Mouse (Mus musculus) right cerebral cortex, postnatal 25 days (tissue): ENCODE results near the gene Ppp1r12b.

Experiments used
- DNase-seq: peaks from one replicate; pipeline ENCODE4 v3.0.0; 2022

The Ppp1r12b gene

DNA sequence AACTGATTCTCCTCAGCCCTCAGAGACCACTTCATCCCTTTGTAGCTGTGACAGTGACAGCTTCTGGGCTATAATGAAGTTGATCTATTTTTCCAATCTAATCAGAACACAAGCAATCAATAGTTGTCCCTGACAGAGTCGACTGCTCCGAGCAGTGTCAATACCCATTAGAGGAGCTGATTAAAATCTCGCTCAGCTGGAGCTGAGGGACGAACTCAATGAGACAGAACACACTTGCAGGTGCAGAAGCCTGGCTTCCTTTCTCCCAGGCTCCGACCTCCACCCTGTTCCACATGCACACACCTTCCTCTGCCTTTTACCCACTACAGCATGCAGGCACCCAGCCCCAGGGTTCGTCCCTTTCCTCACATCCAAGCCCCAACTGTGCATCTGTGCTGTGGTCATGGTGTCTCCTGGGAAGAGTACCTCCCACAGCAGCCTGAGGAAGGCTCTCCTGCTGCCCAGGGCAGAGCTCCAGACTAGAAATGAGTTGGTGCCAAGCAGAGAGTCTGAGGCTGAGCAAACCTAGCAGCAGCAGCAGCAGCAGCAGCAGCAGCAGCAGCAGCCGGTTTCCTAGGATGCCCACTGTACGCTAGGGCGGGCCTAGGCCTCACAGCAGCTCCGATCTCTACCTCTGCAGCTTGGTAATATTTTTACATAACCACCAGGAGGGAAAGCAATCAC lies 199.4 kb downstream of the Ppp1r12b start:
- no peak for DNase-seq

DNA sequence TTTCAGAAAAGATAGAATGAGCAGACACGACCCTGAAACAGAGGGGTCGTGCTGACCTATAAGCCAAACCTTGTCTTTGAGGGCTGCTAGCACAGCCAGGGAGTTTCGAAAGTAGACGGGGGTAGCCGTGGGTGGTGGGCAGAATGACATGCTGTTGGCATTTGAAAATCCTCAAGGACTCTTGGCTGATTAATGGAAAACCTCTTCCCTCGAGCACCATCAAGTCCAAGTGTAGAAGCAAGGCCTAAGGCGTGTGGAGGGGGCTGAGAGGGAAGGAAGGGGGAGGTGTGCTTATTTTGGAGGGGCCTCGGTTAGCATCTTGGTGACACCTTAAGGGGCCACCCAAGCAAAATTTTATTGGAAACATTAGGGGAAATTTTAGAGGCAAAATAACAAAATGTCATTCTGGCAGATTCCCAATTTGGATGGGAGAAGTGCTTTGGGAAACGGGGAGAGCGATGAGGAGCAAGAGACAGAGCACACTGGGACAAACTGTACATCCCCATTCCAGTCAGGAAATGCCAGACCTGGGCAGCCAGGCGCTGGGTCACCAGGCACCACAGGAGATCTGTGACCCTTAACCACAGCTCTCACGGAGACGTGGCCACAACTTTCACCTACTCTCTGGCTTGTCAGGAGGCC lies 200.1 kb downstream of the Ppp1r12b start:
- no peak for DNase-seq

DNA sequence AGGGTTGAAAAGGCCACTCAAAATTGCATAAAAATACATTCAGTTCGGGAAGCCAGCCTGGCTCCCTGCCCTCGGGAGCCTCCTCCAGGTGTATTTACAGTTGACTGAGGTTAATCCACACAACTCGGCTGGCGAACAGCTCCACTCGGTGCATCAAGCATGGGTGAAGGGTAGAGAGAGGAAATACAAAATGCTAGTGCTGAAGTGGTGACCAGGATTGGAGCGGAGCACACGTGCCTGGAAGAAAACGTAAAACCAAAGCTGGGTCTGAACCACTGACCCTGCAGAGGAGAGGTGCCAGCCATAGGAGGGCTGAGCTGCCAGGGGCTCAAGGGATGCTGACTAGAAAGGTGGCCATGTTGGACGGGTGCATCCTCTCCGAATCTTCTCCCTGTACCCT lies 200.9 kb downstream of the Ppp1r12b start:
- no peak for DNase-seq

DNA sequence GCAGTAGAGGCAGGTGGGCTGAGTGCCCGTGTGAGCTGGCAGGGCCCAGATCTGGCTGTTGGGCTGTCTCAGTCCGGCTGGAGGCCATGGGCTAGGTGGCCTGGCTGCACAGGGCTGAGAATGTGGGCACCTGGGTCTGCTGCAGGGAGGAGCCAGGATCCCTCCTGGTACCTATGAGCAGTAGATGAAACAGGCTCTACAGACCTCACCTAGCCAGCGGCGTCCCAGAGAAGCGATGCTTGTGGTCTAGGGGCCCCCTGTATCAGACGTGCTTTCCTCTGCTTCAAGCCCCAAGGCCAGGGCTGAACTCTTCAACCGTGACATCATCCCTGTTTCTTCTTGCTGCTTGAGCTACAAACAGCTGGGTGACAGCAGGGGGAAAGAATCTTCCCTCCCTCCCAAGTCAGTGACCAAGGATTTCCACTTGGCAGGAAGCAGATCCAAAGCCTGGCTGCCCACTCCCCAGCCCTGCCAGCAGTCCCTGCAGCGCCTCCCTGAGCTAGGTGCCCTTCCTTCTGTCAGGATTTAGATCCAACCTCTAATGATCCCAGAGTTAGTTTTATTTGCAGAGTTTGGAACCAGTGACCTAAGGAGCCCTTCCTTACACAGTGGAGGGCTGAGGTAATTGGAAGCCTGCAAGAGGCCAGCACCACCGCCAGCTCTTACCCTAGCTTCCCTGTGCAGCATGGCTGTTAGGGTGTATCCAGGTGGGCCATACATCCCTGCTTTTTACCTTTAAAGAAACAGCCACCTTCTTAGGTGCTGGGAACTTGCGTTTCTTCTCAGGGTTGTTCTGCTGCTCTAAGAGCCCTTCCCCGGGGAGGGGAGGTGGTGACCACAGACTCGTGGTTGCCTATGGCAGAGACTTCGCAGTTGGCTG lies 201.8 kb downstream of the Ppp1r12b start:
- no peak for DNase-seq

DNA sequence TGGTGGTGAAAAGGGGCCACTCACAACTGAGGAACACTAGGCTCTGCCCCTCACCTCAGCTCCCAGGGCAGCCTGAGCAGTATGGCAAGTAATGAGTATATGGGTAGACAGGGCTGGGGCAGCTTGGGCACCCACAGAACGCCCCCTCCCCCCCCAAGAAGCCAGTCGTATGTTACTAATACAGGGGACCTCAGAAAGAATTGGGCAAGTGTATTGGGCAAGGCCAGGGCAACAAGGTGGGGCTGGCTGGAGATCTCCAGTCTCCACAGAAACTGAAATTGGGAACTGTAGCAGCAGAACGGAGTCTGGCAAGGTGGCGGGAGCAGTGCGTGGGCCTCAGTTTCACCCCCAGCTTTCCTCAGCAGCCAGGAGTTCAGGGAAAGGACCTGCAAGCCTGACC lies 203.3 kb downstream of the Ppp1r12b start:
- DNase-seq: no peak

DNA sequence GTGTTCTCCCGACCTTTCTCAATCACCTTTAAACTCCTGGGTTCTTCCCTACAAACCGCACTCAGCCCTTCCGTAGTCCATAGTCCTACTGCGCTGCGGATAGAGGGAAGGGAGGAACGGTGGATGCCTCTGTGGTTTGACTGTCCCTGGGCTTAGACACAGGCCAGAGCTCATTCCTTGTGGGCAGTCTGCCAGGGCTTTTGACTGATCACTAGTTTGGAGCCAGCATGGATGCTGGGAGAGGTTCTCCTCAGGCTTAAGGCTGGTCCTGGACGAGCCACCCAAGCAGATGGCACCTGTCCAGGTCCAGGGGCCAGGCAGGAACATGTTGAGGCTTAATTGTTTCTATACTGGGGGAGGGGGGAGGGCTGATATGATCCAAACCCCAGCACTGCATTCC lies 205.9 kb downstream of the Ppp1r12b start:
- DNase-seq: no peak

DNA sequence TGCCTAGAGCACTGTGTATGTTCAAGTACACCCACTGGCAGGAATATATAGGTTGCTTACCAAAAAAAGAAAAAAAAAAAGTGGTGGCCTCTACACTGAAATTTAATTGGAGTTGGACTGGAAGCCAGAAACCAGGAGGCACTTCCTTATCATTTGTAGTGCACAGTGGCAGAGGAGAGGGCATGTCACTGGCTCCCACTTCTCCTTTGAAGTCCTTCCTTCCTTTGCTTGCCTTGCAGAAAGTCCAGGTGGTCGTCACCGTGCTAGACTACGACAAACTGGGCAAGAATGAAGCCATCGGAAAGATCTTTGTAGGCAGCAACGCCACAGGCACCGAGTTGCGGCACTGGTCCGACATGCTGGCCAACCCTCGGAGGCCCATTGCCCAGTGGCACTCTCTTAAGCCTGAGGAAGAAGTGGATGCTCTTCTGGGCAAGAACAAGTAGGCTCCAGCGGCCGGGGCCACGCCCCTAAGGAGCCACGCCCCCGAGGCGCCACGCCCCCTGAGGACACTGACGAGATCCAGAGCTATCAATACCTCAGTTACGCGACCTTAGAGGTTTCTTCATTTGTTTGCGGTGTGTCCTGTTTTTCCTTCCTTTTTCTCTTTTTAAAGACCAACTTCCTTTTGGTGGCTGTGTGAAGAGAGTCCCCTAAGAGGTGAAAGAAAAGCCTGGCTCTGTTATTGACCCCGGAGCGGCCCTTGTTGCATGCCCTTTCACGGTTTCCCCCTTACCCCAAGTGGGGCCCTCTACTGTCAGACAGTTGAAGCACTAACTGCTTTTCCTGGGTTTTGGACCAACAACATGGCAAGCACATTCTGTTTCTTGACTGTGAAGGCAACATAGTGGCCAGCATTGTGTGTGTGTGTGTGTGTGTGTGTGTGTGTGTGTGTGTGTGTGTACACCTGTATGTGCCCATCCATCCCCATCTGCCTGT lies 208.2 kb downstream of the Ppp1r12b start:
- no peak for DNase-seq

DNA sequence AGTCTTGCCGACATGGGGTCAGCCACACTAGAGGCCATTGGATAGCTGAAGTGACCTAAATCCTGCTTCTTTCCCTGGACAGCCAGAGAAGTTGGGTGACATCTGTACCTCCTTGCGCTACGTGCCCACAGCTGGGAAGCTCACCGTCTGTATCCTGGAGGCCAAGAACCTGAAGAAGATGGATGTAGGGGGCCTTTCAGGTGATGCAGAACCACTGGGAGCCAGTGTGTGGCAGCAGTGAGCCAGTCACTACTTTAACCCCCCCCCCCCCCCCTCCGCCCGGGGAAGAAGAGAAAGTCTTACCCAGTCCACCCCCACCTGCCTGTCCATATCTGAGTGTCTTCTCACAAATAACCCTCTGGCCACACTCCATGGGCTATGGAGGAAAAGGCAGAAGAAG lies 210.1 kb downstream of the Ppp1r12b start:
- DNase-seq: no peak

DNA sequence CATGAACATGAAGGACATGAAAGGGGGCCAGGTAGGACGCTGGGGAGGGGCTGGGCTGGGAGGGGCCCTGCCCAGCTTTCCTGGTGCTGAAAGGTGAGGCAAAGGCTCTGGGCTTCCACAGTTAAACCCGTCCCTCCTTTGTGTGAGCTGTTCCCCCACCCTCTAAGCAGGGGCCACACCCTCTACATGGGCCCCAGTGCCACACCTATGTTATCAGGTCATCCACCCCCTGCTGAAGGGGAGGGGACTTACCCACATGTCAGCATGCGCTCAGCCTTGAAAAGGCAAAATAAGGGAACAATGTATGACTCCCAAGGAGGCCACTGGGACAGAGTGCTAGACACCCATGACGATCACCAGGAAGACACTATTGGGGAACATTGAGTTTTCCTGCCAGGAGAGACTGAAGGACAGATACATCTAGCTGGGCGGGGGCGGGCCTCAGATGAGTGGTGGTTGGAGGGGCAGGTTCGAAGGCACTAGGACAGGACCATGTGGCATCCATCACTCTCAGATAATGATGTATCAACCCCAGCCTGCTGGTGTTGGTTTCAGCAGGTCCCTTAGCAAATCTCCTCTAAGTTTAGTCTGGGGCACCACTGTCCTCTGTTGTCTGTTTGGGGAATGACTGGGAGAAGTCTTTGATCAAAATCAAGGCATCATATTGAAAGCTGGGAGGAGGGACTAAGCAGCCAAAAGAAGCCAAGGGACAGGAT lies 213.6 kb downstream of the Ppp1r12b start:
- no peak for DNase-seq

DNA sequence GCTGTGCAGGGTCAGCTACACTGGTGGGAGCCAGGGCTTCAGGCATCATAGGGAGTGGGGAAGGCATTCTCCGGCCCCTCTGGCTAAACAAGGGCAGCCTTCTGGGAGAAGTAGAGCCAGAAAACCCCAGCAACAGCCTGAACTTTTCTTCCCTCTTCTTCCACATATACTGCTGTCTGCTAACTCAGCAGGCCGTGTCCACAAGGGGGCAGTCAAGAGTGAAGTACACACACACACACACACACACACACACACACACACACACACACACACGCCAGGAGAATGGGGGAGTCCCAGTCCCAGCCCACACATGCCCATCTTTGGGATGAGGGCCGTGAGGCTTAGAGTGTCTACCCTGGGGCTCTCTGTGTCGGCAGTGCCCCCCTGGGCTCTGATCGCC lies 214.3 kb downstream of the Ppp1r12b start:
- no peak for DNase-seq

DNA sequence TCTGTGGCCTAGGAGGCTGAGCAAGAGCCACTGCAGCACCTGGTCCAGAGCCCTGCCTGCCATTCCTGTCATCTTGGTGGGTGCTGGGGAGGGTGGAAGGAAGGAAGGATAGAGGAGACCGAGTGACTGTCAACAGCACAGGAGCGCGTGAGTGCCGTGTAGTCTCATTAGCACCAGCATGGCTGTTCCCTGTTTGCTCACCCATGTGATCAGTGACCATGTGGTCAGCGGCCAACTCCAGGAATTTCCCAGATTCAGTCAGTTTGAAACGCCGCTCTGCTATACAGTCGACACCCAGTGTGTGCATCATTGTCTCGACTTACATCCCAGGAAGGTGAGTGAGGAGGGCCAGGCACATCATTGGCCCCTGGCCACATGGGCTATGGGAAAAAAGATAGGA lies 218.3 kb downstream of the Ppp1r12b start:
- DNase-seq: no peak

DNA sequence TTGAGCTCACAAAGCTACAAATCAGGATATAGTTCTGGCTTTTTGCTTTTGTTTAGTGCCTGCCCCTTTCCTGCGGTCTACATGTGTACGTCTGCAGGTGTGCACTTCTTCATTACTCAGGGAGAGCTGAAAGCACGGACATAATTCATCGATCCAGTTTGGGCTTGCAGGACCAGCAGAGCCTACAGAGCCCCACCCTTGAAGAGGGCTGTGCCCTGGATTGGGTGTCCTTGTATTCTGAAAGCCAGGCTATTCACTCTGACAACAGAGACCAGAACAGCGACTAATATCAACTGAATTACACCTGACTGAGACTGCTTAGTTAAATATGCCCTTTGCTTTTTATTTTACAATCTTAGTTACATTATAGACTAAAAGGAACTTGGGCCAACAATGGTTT lies 222.1 kb downstream of the Ppp1r12b start:
- no peak for DNase-seq

DNA sequence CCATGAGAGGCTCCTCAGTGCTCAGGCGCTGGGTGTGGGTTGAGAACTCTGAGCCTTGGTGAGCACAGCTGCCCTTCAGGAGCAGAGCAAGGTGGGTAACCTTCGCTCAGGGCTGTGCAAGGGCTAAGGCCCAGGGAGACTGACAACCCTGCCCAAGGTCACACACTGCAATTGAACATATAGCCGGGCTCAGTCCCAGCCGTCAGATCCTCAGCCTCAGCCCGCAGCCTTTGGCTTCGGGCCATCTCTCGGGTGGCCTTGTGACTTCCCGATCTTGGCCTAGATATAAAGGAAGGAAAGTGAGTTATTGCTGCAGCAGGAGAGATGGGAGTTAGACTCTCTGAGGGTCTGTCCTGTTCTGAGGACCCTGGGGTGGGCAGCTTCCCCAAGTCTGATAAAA lies 228.5 kb downstream of the Ppp1r12b start:
- no peak for DNase-seq

DNA sequence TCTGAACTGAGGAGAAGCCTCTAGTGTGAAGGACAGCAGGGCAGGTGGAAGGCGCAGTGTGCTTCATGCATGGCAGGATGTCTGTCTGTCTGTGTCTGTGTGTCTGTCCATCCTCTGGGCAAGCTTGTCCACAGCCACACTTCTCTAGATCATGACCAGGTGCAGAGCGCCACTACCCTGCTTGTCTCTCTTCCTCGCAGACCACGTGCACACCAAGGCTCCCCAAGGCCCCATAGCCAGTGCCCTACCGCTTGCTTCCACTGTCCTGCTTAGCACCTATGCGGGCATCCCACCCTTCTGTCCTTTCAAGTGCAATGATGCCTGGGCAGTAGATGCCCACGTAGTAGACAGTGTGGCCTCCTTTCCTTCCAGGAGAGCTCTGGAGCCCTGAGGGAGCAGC lies 229.3 kb downstream of the Ppp1r12b start:
- DNase-seq: no peak

DNA sequence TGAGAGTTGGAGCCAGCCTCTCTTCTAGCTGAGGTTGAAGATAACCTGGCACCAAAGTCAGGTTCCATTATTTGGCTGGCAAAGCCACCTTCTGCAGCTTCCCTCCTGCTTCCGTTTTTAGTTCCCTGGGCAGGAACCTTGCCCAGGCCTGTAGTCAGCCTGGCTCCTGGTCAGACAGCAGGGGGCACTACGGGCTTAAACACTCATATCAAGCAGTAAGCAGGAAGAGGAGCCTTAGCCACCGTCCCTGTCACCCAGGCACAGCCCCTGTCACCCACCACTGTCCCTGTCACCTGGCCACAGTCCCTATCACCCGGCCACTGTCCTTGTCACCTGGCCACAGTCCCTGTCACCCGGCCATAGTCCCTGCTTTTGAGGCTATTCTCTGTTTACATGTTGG lies 230.5 kb downstream of the Ppp1r12b start:
- DNase-seq: no peak

DNA sequence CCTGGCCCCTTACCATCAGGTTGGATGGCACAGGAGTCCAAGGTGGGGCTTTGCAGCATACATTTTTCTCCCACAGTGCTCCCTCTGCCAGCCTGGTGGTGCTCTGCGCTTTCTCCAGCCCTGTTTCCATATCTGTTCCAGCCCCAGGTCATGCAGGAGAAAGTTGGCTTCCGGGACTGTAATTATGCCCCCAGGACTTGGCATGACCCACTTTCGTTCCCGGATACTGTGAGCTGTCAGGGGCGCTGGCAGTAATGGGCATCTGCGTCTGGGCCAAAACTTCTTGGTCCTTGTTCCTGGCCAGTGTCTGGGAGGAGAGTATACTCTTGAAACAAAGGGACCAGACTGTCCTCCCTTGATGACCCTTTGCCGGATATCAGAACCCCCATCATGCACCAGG lies 232.9 kb downstream of the Ppp1r12b start:
- no peak for DNase-seq

DNA sequence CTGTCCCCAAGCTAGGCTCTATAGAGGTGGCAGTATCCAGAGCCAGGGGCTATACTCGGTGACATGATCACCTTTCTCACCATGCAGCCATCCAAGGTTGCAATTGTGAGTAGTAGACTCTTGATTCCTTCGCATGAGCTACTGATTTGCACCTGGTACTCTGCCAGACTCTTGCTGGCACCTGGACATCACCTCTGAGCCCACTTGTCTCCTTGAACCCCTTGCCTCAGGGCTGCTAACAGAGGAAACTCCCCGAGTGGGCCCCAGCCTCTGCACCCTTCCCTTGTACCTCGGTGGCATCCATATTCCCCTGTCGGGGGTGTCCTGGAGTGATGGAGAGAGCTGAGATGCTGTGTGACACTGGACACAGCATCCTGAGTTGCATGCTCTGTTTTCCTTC lies 234.3 kb downstream of the Ppp1r12b start:
- no peak for DNase-seq

DNA sequence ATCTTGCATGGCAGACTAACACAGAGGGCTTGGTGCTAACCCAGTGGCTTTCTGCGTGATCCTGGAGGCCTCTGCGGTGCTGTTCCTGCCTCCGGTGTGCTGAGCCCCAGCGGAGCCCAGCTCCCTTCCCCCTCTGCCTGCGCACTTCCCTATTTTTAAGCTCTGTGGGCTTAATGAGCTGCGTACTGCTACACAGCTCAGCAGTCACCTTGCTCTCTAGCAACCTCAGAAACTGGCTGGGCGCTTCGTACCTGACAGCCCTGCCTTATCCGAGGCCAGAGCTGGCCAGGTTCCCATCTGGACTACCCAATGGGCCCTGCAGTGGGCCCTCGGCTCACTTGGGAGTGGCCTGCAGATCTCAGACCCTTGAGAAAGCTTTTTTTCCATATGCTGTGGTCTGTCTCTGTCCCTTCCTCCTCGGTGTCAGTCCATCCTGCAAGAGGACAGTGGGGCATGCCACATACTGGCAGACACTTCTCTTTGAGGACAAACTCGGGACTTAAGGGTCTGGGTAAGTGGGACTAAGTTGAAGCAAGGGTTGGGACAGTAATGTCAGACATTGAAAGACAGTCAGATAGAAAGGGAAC lies 235.9 kb downstream of the Ppp1r12b start:
- DNase-seq: no peak

DNA sequence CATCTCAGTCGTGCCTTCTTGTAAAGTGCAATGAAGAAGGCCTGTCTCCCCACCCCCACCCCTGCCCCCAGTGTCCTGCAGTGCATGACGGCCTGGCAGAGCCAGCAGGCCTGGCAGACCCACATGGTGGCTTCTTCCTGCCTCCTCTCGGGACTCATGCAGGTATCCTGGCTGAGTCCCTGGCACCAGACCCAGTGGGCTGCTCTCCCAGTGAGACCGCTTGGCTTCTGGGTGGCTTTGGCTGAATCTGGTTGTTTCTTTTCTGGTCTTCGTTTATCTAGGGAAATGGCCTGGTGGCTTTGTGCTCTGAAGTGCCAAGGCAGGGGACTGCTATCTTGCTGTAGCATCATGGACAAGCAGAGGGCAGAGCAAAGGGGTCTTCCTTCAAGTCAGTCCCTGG lies 240.7 kb downstream of the Ppp1r12b start:
- DNase-seq: no peak

DNA sequence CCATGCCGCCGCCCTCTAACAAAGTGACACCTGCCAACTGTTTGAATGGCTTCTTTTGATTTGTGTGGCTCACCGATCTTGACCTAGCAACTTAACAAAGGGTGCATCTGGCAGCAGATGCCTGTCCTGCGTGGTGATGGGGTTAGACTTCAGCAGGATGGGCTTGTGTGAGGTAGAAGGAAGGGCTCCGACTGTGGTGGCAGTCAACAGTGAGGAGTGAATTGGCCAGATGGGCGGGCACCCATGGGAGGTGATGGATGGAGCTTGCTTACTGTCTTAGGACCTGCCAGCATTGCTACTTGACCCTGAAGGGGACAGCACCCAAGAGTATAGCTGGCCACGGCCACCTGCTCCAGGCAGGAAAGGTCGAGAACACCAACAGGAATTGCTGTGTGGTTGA lies 241.6 kb downstream of the Ppp1r12b start:
- no peak for DNase-seq

DNA sequence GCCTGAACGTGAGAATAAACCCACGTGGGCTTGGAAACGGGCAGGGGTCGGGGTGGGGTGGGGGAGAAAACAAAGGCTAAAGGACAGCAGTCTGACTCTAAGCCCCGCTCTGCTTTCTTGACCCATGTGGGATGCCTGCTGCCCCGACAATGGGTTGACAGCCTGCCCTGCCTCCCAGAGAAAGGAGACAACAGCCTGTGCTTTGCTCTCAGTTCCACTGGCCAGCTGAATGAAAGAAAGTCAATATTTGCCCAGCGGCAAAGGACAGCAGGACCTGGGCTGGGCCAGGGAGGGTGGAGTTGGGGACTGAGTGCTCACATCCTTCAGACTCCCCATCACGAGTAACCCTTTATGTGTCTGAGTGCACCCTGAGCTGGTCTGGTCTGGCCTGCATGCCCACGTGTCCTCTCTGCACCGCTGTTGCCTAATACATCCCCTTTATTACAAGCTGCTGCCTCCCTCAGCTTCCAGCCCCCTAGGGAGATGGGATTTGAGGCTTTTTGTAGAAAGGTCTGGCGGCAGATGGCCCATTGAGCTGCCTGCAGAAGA lies 242.2 kb downstream of the Ppp1r12b start:
- no peak for DNase-seq
